Mouse (Mus musculus) forebrain, embryonic 12.5 days (tissue): ENCODE results near the gene Meis2. TPM values are rescaled to one million over a fixed set of nuclear protein-coding genes. Genes with fewer than 3 reads are reported as not detected.

Experiments used
- ATAC-seq: fragments of 200-750 bp; cut with Nextera tagmentation; 2 replicates; pipeline ENCODE4 v1.8.0; 2017; ENCODE audit warnings: moderate TSS enrichment; ENCODE audit not compliant: low FRiP score
- H3K27ac ChIP-seq: fragments of 300-500 bp; sonication (generic); 2 replicates; pipeline ENCODE4 v1.5.1; 2016; ENCODE audit warnings: mild to moderate bottlenecking
- H3K27me3 ChIP-seq: fragments of 300-500 bp; sonication (generic); 2 replicates; pipeline ENCODE4 v1.6.1; 2016; ENCODE audit warnings: mild to moderate bottlenecking
- H3K36me3 ChIP-seq: fragments of 300-500 bp; sonication (generic); replicated peaks from 2 replicates; pipeline ENCODE4 v1.6.1; 2016; ENCODE audit warnings: mild to moderate bottlenecking
- H3K4me1 ChIP-seq: fragments of 300-500 bp; sonication (generic); 2 replicates; pipeline ENCODE4 v1.6.1; 2016
- H3K4me2 ChIP-seq: fragments of 300-500 bp; sonication (generic); 2 replicates; pipeline ENCODE4 v1.6.1; 2016; ENCODE audit warnings: mild to moderate bottlenecking, moderate library complexity
- H3K4me3 ChIP-seq: fragments of 300-500 bp; sonication (generic); replicated peaks from 2 replicates; pipeline ENCODE4 v1.5.1; 2016; ENCODE audit warnings: mild to moderate bottlenecking
- H3K9ac ChIP-seq: fragments of 300-500 bp; sonication (generic); 2 replicates; pipeline ENCODE4 v1.6.1; 2016; ENCODE audit warnings: mild to moderate bottlenecking
- H3K9me3 ChIP-seq: fragments of 300-500 bp; sonication (generic); 2 replicates; pipeline ENCODE4 v1.6.1; 2016
- WGBS: fragments of 180-500 bp; shearing (Covaris S2); methylation state at CpG from one replicate; pipeline ENCODE4 v1.1.7; 2016; 5-methylcytosine and 5-hydroxymethylcytosine counted together
- polyA plus RNA-seq: library from polyadenylated mRNA; unstranded; fragments of >200 nt; fragmentation: Nextera tagmentation; extraction: Ambion mirVana; gene quantifications from 2 replicates; pipeline ENCODE4 v1.2.1, GENCODE M21; 2016

Meis2 gene
- polyA plus RNA-seq, 1 experiment from 2014 or later: 104 TPM

DNA sequence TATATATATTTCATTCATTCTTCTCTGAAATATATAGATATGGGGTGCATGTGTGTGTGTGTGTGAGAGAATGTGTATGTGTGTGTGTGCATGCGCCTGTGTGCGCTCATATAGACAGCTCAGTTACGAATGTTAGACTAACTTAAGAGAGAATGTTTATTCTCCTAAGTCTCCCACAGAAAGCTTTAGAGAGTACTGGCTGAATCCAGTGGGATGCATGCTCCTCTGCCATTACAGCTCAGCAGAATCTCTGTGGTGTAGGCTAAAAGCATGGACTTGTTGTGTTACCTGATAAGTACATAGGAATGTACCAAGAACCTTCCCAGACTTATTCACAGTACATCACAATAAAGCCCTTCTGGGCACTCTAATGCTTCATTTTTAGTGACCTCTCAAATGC, 55.6 kb downstream of the Meis2 start:
- ATAC-seq: no peak
- peak overlapping the region; percentile 17; the same call in 1 of the 2 replicates for H3K9ac ChIP-seq
- no peak overlapping the region for H3K4me3 ChIP-seq
- no peaks in the 10 kb centered on the region for H3K9me3 ChIP-seq
- 65% methylated on average over 3 of the region's 3 CpGs for WGBS
- peaks cover 32% of the 10 kb centered on the region for H3K4me1 ChIP-seq
- H3K36me3 ChIP-seq: peaks cover 4% of the 10 kb centered on the region
- no peak overlapping the region for H3K4me2 ChIP-seq
- H3K27me3 ChIP-seq: peaks cover 8% of the 10 kb centered on the region; the same call in 1 of the 2 replicates
- 0 out of 2 replicates have a peak overlapping the region, but pooled peaks have one; percentile 50 for H3K27ac ChIP-seq

DNA sequence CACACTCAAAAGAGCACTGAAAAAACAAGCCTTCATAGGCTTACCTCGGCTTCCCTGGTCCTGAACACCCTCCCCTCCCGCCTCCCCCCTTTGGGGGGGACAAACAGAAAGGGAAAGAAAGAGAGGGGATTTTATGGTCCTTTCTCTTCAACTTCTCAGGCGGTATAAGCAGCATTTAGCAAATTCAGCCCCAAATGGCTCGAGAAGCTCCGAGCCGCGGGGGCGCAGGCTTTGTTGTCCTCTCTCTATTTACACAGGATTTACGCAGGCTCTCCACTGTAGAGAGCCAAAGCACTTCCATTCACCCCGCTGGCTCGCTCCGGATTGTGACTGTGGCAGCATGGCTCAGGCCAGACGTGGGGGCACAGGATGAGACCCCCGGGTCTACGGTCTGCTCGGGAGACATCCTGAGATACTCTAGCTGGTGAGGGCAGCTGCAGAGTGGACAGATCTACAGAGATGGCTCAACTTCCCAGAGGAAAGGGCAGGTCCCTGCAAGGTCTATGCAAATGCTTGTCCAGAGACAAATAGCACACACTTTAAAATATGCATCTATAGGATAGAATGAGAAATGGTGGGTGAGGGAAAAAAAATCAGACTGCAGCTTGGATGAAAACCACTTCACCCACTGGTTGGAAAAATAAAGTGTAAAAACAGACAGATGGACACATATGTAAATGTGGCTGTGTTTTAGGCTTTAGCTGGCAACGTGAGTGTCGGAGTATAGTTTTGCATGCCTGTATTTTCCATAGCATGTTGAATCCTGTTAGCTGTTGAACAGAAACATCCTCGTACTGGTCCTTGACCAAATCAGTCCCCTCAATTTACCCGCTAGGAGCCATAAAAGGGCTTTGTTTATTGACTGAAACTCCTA, 56.3 kb downstream of the Meis2 start:
- WGBS: 2% methylated on average over 20 of the region's 20 CpGs
- Histone ChIP-seq H3K27ac (peak overlapping the region; percentile 85), H3K4me3 (peak overlapping the region; percentile 24), H3K4me1 (peaks cover 32% of the 10 kb centered on the region), H3K36me3 (peaks cover 5% of the 10 kb centered on the region), H3K9ac (peak overlapping the region; percentile 50; the same call in 1 of the 2 replicates), H3K9me3 (no peaks in the 10 kb centered on the region), H3K27me3 (peaks cover 13% of the 10 kb centered on the region; the same call in 1 of the 2 replicates), H3K4me2 (peak overlapping the region; percentile 52)
- ATAC-seq: peak; percentile 87

DNA sequence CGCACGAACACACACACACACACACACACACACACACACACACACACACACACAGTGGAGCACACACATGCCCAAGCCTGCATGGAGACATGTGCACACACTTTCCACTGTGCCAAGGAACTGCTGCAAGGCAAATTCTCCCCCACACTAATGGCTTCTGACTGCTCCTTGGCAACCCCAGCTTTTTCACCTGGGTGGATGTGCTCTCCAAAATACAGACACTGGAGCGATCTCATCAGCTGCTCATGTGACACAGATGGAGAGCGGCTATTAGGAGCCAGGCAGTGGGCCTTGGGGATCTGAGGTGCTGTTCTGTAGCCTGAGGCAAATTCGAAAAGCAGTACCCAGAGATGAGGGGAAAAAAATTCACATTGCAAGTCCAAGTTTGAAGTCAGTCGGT, 63.3 kb downstream of the Meis2 start:
- Histone ChIP-seq H3K4me3 (no peak overlapping the region), H3K9ac (no peak overlapping the region), H3K4me2 (no peak overlapping the region), H3K27me3 (peaks cover 23% of the 10 kb centered on the region; the same call in 1 of the 2 replicates), H3K9me3 (no peaks in the 10 kb centered on the region), H3K4me1 (peaks cover 49% of the 10 kb centered on the region), H3K27ac (peak overlapping the region; percentile 53; the same call in 1 of the 2 replicates), H3K36me3 (peaks cover 13% of the 10 kb centered on the region; the same call in 1 of the 2 replicates)
- WGBS: 66% methylated on average over 6 of the region's 6 CpGs
- no peak; the same call in 1 of the 2 replicates for ATAC-seq

DNA sequence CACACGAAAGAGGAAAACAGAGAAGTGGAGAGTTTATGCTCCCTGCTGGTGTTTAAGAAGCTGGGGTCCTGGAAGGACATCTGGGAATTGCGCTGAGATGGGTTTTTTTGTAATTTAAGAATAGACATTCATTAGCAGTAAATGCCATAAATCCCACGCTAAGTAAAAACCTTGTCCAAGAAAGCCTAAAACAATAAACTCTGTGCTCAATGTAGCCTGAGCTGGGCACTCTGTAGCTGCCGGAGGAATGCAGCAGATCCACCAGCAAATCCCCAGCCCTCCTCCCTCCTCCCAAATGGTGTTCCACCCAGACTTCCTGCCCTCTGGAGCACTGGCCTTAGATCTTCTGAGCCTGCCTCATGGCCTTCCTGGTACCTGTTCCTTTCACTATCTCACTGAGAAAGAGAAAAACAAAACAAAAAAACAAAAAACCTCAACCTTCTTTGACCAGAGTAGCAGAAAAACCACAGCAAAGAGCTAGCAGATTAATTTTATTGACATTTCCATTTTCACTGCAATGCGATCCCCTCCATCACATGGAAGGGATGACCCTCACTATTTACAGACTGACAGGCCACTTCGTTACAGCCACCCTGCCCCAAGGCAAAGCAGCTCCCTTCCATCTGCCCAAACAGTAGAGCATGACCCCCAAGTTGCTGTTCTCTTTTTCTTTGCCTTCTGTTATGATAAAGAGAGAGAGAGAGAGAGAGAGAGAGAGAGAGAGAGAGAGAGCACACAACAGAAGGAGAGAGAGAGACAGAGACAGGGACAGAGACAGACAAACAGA, 64.1 kb downstream of the Meis2 start:
- peaks cover 57% of the 10 kb centered on the region for H3K4me1 ChIP-seq
- no peak for ATAC-seq
- no peaks in the 10 kb centered on the region for H3K9me3 ChIP-seq
- peaks cover 13% of the 10 kb centered on the region; the same call in 1 of the 2 replicates for H3K36me3 ChIP-seq
- H3K4me3 ChIP-seq: no peak overlapping the region
- 18% methylated on average over 6 of the region's 6 CpGs for WGBS
- 0 out of 2 replicates have a peak overlapping the region, but pooled peaks have one; percentile 18 for H3K9ac ChIP-seq
- peaks cover 23% of the 10 kb centered on the region; the same call in 1 of the 2 replicates for H3K27me3 ChIP-seq
- no peak overlapping the region; the same call in 1 of the 2 replicates for H3K4me2 ChIP-seq
- H3K27ac ChIP-seq: peak overlapping the region; percentile 32

DNA sequence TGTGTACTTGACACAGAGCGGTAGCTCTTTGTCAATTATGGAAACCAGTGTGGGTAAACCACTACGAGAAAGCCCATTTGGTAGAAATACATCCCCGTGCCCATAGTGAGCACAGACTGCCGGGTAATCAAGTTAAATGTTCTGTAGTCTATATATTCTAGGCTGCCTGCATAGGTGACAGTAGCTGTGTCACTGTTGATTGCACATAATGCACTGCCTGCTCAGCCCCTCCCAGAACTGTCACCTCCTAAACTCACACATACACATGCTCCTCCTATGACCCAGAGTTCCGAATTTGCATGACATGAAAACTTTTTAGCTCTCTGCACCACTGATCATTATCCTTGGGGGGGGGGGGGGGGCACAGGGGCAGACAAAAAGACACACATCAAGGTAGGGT, 65.1 kb downstream of the Meis2 start:
- peaks cover 13% of the 10 kb centered on the region; the same call in 1 of the 2 replicates for H3K36me3 ChIP-seq
- H3K4me3 ChIP-seq: no peak overlapping the region
- no peak overlapping the region for H3K9ac ChIP-seq
- no peak overlapping the region for H3K4me2 ChIP-seq
- 31% methylated on average over 5 of the region's 5 CpGs for WGBS
- peak; percentile 24; the same call in 1 of the 2 replicates for ATAC-seq
- H3K27ac ChIP-seq: no peak overlapping the region
- peaks cover 23% of the 10 kb centered on the region; the same call in 1 of the 2 replicates for H3K27me3 ChIP-seq
- H3K9me3 ChIP-seq: no peaks in the 10 kb centered on the region
- peaks cover 60% of the 10 kb centered on the region for H3K4me1 ChIP-seq

DNA sequence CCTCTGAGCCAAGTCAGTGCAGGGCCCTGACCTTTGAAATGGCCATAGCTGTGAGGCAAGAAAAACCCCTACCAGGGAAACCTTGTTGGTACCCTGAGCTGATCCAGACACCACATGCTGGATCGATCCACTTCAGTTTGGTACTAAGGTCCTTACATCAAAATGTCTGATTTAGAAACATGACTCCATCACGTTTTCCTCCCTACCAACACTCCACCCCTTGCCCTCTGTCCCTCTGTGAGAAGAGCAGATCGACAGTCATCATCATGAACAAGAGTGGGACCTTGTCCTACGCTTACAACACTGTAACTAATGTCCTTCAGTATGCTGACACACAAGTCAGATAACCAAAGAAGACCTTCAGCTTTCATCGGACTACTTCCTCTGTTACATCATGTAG, 66.8 kb downstream of the Meis2 start:
- H3K4me2 ChIP-seq: no peak overlapping the region
- no peak for ATAC-seq
- no peaks in the 10 kb centered on the region for H3K9me3 ChIP-seq
- peaks cover 18% of the 10 kb centered on the region for H3K27me3 ChIP-seq
- WGBS: 57% methylated on average over 5 of the region's 5 CpGs
- H3K4me3 ChIP-seq: no peak overlapping the region
- H3K4me1 ChIP-seq: peaks cover 61% of the 10 kb centered on the region
- H3K27ac ChIP-seq: 0 out of 2 replicates have a peak overlapping the region, but pooled peaks have one; percentile 46
- H3K36me3 ChIP-seq: peaks cover 7% of the 10 kb centered on the region; the same call in 1 of the 2 replicates
- no peak overlapping the region for H3K9ac ChIP-seq

DNA sequence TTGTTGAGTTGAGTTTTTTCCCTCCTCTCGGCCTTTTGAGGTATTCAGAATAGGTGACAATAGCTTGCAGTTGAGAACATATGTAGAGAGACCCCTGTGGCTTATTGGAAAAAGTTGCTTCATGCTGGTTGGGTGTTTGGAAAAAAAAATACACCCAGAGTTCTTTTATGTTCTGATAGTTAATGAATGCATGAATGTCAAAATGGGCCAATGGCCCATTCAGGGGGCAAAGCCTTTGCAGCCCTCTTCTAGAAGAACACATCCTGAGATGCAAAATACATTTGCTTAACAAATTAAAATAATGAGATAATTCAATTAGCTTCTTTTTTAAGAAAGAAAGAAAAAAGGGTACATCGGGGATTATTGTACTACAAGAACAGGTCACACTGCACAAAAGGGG, 69.2 kb downstream of the Meis2 start:
- WGBS: 12% methylated on average over 2 of the region's 2 CpGs
- Histone ChIP-seq H3K4me1 (peaks cover 44% of the 10 kb centered on the region), H3K9me3 (no peaks in the 10 kb centered on the region), H3K4me2 (no peak overlapping the region), H3K4me3 (no peak overlapping the region), H3K9ac (no peak overlapping the region), H3K36me3 (peaks cover 5% of the 10 kb centered on the region; the same call in 1 of the 2 replicates), H3K27me3 (peaks cover 10% of the 10 kb centered on the region), H3K27ac (no peak overlapping the region)
- ATAC-seq: peak; percentile 39; the same call in 1 of the 2 replicates

DNA sequence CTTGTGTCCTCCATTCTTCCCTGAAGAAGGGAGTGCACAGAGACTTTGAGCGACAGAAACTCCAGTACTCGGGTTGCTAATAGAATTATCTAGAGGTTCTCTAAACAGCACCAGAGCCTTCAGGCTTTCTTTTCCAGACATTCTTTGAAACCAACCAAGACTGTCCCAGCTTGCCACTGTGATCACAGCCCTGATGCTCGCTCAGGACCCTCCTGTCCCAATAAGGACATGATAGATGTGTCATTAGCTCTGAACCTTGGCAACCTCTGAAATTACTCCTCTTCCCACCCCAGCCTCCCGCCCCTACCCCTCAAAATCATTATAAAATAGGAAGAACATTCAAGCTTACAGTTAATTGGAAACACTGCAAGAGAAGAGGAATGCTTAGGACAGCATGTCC, 71.8 kb downstream of the Meis2 start:
- ATAC-seq: no peak
- Histone ChIP-seq H3K4me3 (no peak overlapping the region), H3K4me1 (peaks cover 28% of the 10 kb centered on the region), H3K9ac (no peak overlapping the region), H3K36me3 (0 out of 2 replicates have a peak, but pooled peaks cover 2% of the 10 kb centered on the region), H3K27me3 (peaks cover 10% of the 10 kb centered on the region), H3K9me3 (no peaks in the 10 kb centered on the region), H3K27ac (no peak overlapping the region), H3K4me2 (no peak overlapping the region)
- 78% methylated on average over 4 of the region's 4 CpGs for WGBS

DNA sequence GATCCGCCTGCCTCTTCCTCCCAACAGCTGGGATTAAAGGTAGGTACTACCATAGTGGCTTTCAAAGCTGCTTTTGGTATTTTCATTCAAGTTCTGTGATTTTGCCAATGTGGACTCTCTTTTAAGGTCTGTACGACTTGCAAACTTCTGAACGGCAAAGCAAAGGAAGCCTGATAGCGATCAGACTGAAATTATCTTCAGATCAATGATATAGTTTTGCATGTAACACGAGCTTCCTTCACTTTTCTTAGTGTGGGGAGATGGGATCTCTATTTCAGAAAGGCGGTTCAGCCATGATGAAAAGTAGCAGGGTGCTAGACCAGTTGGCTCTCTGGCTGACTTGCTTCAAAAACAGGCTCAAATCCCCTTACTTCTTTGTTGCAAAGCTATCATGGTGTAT, 76.4 kb downstream of the Meis2 start:
- Histone ChIP-seq H3K4me2 (no peak overlapping the region), H3K9ac (no peak overlapping the region), H3K4me1 (peaks cover 3% of the 10 kb centered on the region; the same call in 1 of the 2 replicates), H3K36me3 (0 out of 2 replicates have a peak, but pooled peaks cover 6% of the 10 kb centered on the region), H3K4me3 (no peak overlapping the region), H3K27me3 (no peaks in the 10 kb centered on the region; the same call in 1 of the 2 replicates), H3K27ac (no peak overlapping the region), H3K9me3 (no peaks in the 10 kb centered on the region)
- ATAC-seq: no peak
- 92% methylated on average over 6 of the region's 6 CpGs for WGBS

DNA sequence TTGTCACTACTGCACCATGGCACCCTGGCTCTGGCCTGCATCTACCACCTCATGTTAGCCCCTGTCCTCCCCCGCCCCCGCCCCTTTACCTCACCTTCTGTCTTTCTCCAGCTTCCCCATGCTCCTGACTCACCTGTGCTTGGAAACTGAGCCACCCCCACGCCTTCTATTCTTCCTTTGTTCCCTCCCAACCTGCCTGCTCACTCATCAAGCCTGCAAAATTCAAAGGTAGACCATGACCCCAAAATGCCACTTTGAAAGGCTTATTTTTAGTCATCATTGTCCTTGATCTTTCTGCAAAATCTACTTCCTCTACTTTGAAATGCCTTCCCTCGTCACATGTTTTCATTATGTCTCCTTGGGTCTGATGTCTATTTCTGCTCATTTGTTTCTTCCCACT, 77.2 kb downstream of the Meis2 start:
- no peak for ATAC-seq
- Histone ChIP-seq H3K27me3 (no peaks in the 10 kb centered on the region), H3K4me3 (no peak overlapping the region), H3K9ac (no peak overlapping the region), H3K4me2 (no peak overlapping the region), H3K4me1 (peaks cover 3% of the 10 kb centered on the region; the same call in 1 of the 2 replicates), H3K27ac (no peak overlapping the region), H3K9me3 (no peaks in the 10 kb centered on the region), H3K36me3 (0 out of 2 replicates have a peak, but pooled peaks cover 6% of the 10 kb centered on the region)
- WGBS: 85% methylated on average over 4 of the region's 4 CpGs

DNA sequence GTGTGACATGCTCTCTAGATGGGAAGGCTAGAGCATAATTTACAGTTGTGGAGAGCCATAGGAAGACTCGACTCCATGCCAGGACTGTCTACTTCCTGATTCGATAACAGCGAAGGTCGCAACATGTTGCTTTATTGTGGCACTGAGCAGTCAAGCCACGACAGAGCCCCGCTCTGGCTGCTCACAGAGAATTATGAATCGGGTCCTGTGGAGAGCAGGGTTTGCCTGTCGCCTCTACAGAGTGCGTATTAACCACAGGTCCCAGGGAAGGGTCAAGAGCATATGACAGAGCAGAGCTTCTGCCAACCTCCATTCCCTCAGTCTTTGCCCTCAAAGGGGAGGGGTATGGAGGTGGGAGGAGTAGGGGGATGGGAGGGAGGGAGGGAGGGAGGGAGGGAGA, 80.7 kb downstream of the Meis2 start:
- no peaks in the 10 kb centered on the region for H3K9me3 ChIP-seq
- H3K9ac ChIP-seq: no peak overlapping the region
- WGBS: 83% methylated on average over 9 of the region's 9 CpGs
- no peak overlapping the region for H3K4me2 ChIP-seq
- no peak for ATAC-seq
- H3K27ac ChIP-seq: no peak overlapping the region
- no peaks in the 10 kb centered on the region for H3K27me3 ChIP-seq
- H3K4me1 ChIP-seq: peaks cover 21% of the 10 kb centered on the region
- 0 out of 2 replicates have a peak, but pooled peaks cover 6% of the 10 kb centered on the region for H3K36me3 ChIP-seq
- no peak overlapping the region for H3K4me3 ChIP-seq

DNA sequence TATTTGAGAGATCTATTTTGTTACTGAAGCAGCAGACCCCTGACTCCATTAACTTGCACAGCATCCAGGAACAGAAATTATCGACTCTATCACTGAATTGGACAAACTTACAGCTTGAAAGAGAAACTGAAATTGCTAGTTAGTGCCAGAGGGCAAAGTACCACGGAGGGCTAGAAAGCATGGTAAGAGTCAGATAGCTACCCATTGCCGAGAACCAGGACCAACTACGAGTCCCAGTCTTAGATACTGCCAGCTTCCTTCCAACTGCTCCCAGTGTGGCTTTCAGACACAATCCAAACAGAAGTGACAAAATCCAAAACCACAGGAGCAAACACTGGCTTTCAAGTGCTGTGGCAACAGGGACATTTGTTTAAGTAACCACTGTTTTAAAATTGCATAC, 81.2 kb downstream of the Meis2 start:
- Histone ChIP-seq H3K4me3 (no peak overlapping the region), H3K27me3 (no peaks in the 10 kb centered on the region), H3K36me3 (0 out of 2 replicates have a peak, but pooled peaks cover 6% of the 10 kb centered on the region), H3K27ac (no peak overlapping the region), H3K9me3 (no peaks in the 10 kb centered on the region), H3K4me1 (peaks cover 25% of the 10 kb centered on the region), H3K4me2 (no peak overlapping the region), H3K9ac (no peak overlapping the region)
- WGBS: 86% methylated on average over 4 of the region's 4 CpGs
- ATAC-seq: no peak
